Mouse (Mus musculus) adrenal gland, adult 2 months (tissue): Measurements from ENCODE around the gene Cd164. TPM values are rescaled to one million over a fixed set of nuclear protein-coding genes. Genes with fewer than 3 reads are reported as not detected.

Source experiments
- polyA plus RNA-seq: library from polyadenylated mRNA; depleted of rRNA; stranded (reverse); fragments of >200 nt; gene quantifications from 2 replicates; pipeline ENCODE4 v1.2.3, GENCODE M21; 2012; rRNA removed
- total RNA-seq, 2 experiments: library from RNA; stranded (reverse); gene quantifications; 2 replicates each; pipeline ENCODE4 v1.2.3; 2021

Cd164 gene
- total and polyA plus RNA-seq, 3 experiments: 127 to 282 (median 205) TPM

Other genes with a start within 250 kb of the Cd164 start
- gene Fig4, start 216.2 kb upstream of the Cd164 start, total RNA-seq: 10 to 100 TPM; 18.7 to 19.7 TPM
- gene Fig4, start 216.2 kb upstream of the Cd164 start, polyA plus RNA-seq: 6.3 and 6.4 TPM in 2 replicates
- gene Ak9, start 215.4 kb upstream of the Cd164 start, total RNA-seq: not detected
- not detected in 2 replicates for gene Ak9, start 215.4 kb upstream of the Cd164 start, polyA plus RNA-seq
- gene Zbtb24, start 69.0 kb upstream of the Cd164 start, total RNA-seq: 10 to 100 TPM; 15.3 to 21.0 TPM
- gene Zbtb24, start 69.0 kb upstream of the Cd164 start, polyA plus RNA-seq: 13.5 and 15.5 TPM in 2 replicates
- 10 to 100 TPM in 1 of 2 experiments, 1 to 10 TPM in 1; 6.2 to 11.1 TPM for gene Mical1, start 43.1 kb upstream of the Cd164 start, total RNA-seq
- 10.4 and 13.3 TPM in 2 replicates for gene Mical1, start 43.1 kb upstream of the Cd164 start, polyA plus RNA-seq
- gene Smpd2, start 29.0 kb upstream of the Cd164 start, total RNA-seq: 10 to 100 TPM; 20.2 to 29.4 TPM
- 49.1 and 66.3 TPM in 2 replicates for gene Smpd2, start 29.0 kb upstream of the Cd164 start, polyA plus RNA-seq
- under 1 TPM; 0.46 to 0.73 TPM for gene Ppil6, start 29.0 kb upstream of the Cd164 start, total RNA-seq
- 0.55 and 0.62 TPM in 2 replicates for gene Ppil6, start 29.0 kb upstream of the Cd164 start, polyA plus RNA-seq
- gene Ccdc162, start 197.2 kb downstream of the Cd164 start, total RNA-seq: under 1 TPM; 0.23 to 0.24 TPM
- gene Ccdc162, start 197.2 kb downstream of the Cd164 start, polyA plus RNA-seq: 0.25 and 0.44 TPM in 2 replicates